22 mouse cellular contexts compared by ENCODE assay signal in the genomic region with DNA sequence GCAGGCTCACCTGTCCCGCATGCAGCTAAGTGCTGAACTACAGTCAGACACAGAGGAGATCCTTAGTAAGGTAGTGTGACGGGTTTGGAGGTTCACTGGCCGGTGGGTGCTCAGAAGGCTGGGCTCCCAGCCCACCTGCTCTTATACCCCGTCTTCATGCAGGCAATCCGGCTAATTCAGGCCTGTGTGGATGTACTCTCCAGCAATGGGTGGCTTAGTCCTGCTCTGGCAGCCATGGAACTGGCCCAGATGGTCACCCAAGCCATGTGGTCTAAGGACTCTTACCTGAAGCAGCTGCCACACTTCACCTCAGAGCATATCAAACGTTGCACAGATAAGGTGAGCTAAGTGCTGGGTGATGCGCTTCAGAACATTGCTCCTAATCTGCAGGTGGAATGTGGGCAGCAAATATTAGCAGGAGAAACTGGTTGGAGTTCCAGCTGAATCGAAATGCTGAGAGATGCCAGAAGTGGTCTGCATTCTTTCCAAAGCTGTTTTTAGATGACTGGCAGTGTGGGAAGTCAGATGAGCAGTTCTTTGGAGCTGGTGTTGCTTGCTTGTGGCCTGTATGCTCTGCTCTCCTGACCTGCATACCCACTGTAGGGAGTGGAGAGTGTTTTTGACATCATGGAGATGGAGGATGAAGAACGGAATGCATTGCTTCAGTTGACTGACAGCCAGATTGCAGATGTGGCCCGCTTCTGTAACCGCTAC. TPM values are rescaled to one million over a fixed set of nuclear protein-coding genes. Genes with fewer than 3 reads are reported as not detected.
DNase-seq lines count a peak whose midpoint lies in the region; ATAC-seq lines count a peak whose summit lies in the region.
"Had no signal": no experiment of that assay in that cellular context is flagged by ENCODE, and none has a peak within 500 bp of the region (broad histone marks: within the 10 kb centered on the region; RNA-seq: fewer than 3 reads in every experiment).

No protein-coding gene starts in this region.

- H3K36me3 ChIP-seq in heart, embryonic 11.5 days (ENCODE audit: control insufficient read depth, insufficient read depth, low read length), result peaks cover 47% of the 10 kb centered on the region
- H3K36me3 ChIP-seq in heart, embryonic 15.5 days, result peaks cover 92% of the 10 kb centered on the region
- H3K36me3 ChIP-seq in limb, embryonic 15.5 days, result peaks cover 88% of the 10 kb centered on the region
- peaks cover 99% of the 10 kb centered on the region for H3K36me3 ChIP-seq in limb, embryonic 10.5 days

- intact Hi-C loops in heart, postnatal 14 days (cut with DNase I), result no loop called here

- no peaks in the 10 kb centered on the region for H3K27me3 ChIP-seq in heart, embryonic 11.5 days (ENCODE audit: control insufficient read depth, insufficient read depth, low read length)
- no peaks in the 10 kb centered on the region for H3K27me3 ChIP-seq in heart, embryonic 15.5 days
- no peaks in the 10 kb centered on the region for H3K27me3 ChIP-seq in limb, embryonic 15.5 days
- no peaks in the 10 kb centered on the region for H3K27me3 ChIP-seq in limb, embryonic 10.5 days (ENCODE audit: low read depth, poor library complexity, severe bottlenecking)
- H3K27me3 ChIP-seq: CH12.LX; hindbrain, embryonic 12.5 days; Patski had no signal

- H3K4me2 ChIP-seq in heart, embryonic 11.5 days, result no peak overlapping the region
- H3K4me2 ChIP-seq in heart, embryonic 15.5 days, result peak overlapping the region; percentile 3; the same call in 1 of the 2 replicates
- no peak overlapping the region for H3K4me2 ChIP-seq in limb, embryonic 15.5 days
- H3K4me2 ChIP-seq: hindbrain, embryonic 12.5 days had no signal

- 0 out of 2 replicates have a peak overlapping the region, but pooled peaks have one; percentile 3 for H3K27ac ChIP-seq in heart, embryonic 11.5 days (ENCODE audit: low read depth, low read length)
- peak overlapping the region; percentile 67 for H3K27ac ChIP-seq in heart, embryonic 15.5 days
- H3K27ac ChIP-seq in limb, embryonic 15.5 days, result no peak overlapping the region
- no peak overlapping the region for H3K27ac ChIP-seq in limb, embryonic 10.5 days
- H3K27ac ChIP-seq: forebrain, embryonic 10.5 days; gastrocnemius, adult 2 months; hindbrain, embryonic 12.5 days; hindbrain, postnatal 0 days had no signal

- H3K9ac ChIP-seq in heart, embryonic 11.5 days (ENCODE audit: low read depth, low read length), result no peak overlapping the region
- H3K9ac ChIP-seq in heart, embryonic 15.5 days, result no peak overlapping the region
- H3K9ac ChIP-seq in limb, embryonic 15.5 days, result no peak overlapping the region
- H3K9ac ChIP-seq: hindbrain, embryonic 12.5 days had no signal

- no peak for DNase-seq in heart, postnatal 4 days
- DNase-seq in heart, postnatal 14 days, result no peak
- no peak for DNase-seq in limb, embryonic 10.5 days (ENCODE audit: low spot score)
- DNase-seq: adrenal gland, postnatal 14 days; cerebellum, adult 11-12 months; cerebellum, adult 9-10 months; cerebellum, postnatal 25 days; gastrocnemius, adult 2 months; gastrocnemius, postnatal 25 days; kidney, adult 11 months; kidney, adult 9 months had no signal

- no peaks in the 10 kb centered on the region for H3K9me3 ChIP-seq in heart, embryonic 11.5 days (replicated peaks; ENCODE audit: control insufficient read depth, low read length)
- H3K9me3 ChIP-seq in heart, embryonic 15.5 days (replicated peaks), result no peaks in the 10 kb centered on the region
- H3K9me3 ChIP-seq in limb, embryonic 15.5 days, result no peaks in the 10 kb centered on the region
- H3K9me3 ChIP-seq in limb, embryonic 10.5 days (replicated peaks), result no peaks in the 10 kb centered on the region
- H3K9me3 ChIP-seq: forebrain, embryonic 10.5 days; hindbrain, embryonic 12.5 days had no signal

- H3K4me1 ChIP-seq in heart, embryonic 11.5 days (ENCODE audit: control insufficient read depth, insufficient read depth, low read length), result no peaks in the 10 kb centered on the region
- H3K4me1 ChIP-seq in heart, embryonic 15.5 days (replicated peaks), result peaks cover 10% of the 10 kb centered on the region
- H3K4me1 ChIP-seq in limb, embryonic 15.5 days, result no peaks in the 10 kb centered on the region
- H3K4me1 ChIP-seq in limb, embryonic 10.5 days, result no peaks in the 10 kb centered on the region
- H3K4me1 ChIP-seq: forebrain, embryonic 10.5 days; hindbrain, embryonic 12.5 days had no signal

- WGBS in heart, embryonic 11.5 days (ENCODE audit: insufficient replicate concordance), result 82% methylated on average over 11 of the region's 11 CpGs
- 68% methylated on average over 11 of the region's 11 CpGs for WGBS in heart, embryonic 15.5 days
- 94% methylated on average over 11 of the region's 11 CpGs for WGBS in limb, embryonic 15.5 days
- WGBS in limb, embryonic 10.5 days, result 92% methylated on average over 11 of the region's 11 CpGs

- no peak overlapping the region for H3K4me3 ChIP-seq in heart, embryonic 11.5 days (ENCODE audit: low read depth, low read length)
- H3K4me3 ChIP-seq in heart, embryonic 15.5 days, result no peak overlapping the region
- no peak overlapping the region for H3K4me3 ChIP-seq in limb, embryonic 15.5 days
- no peak overlapping the region for H3K4me3 ChIP-seq in limb, embryonic 10.5 days
- H3K4me3 ChIP-seq: forebrain, embryonic 10.5 days; gastrocnemius, adult 2 months; hindbrain, embryonic 12.5 days had no signal

- ATAC-seq in heart, embryonic 11.5 days (replicated peaks; ENCODE audit: insufficient number of reproducible peaks, low FRiP score, low TSS enrichment), result no peak
- peak; percentile 43; the same call in 1 of the 2 replicates for ATAC-seq in heart, embryonic 15.5 days (replicated peaks; ENCODE audit: insufficient number of reproducible peaks, insufficient read depth, low FRiP score, low read depth)
- peak; percentile 40; the same call in 1 of the 2 replicates for ATAC-seq in limb, embryonic 15.5 days (ENCODE audit: insufficient number of reproducible peaks, low FRiP score, low TSS enrichment, low read depth)
- ATAC-seq in erythroid progenitor cell, adult 5-6 weeks (replicated peaks; ENCODE audit: low FRiP score, poor library complexity, severe bottlenecking), result 0 out of 2 replicates have a peak, but pooled peaks have one; percentile 25
- ATAC-seq: activated CD4-positive, CD25-positive, alpha-beta regulatory T cell, adult 4 months; forebrain, embryonic 14.5 days; hindbrain, postnatal 0 days; Patski had no signal

RNA-seq across cellular contexts. Expression of gene Ciao1, which starts 9.6 kb away (rescaled TPM):
- 52.8 and 53.7 TPM in 2 replicates for polyA plus RNA-seq in heart, embryonic 11.5 days (2014; fragmentation: Nextera tagmentation; extraction: Ambion mirVana)
- total RNA-seq in heart, postnatal 4 days (2021), result 10 to 100 TPM; 48.9 to 49.4 TPM
- 57.5 and 58.7 TPM in 2 replicates for polyA plus RNA-seq in heart, embryonic 15.5 days (2015; fragmentation: Nextera tagmentation; extraction: Ambion mirVana)
- total RNA-seq in heart, postnatal 14 days (2021), result 10 to 100 TPM; 57.2 to 59.4 TPM
- polyA plus RNA-seq in limb, embryonic 15.5 days (2015; fragmentation: Nextera tagmentation; extraction: Ambion mirVana), result 64.0 and 68.0 TPM in 2 replicates
- polyA plus RNA-seq in limb, embryonic 10.5 days (2016; fragmentation: Nextera tagmentation; extraction: Ambion mirVana), result 58.8 and 58.9 TPM in 2 replicates
- total RNA-seq in erythroid progenitor cell, adult 5-6 weeks (2015; ENCODE audit: low replicate concordance), result 9.2 and 15.1 TPM in 2 replicates
- 9.4 and 11.9 TPM in 2 replicates for total RNA-seq in erythroid progenitor cell, adult 5-6 weeks (2017; ENCODE audit: low replicate concordance)

RNA-seq across cellular contexts. Expression of gene Tmem127, which starts 9.7 kb away (rescaled TPM):
- polyA plus RNA-seq in heart, embryonic 11.5 days (2014; fragmentation: Nextera tagmentation; extraction: Ambion mirVana), result 13.7 and 18.6 TPM in 2 replicates
- total RNA-seq in heart, postnatal 4 days (2021), result 10 to 100 TPM; 35.9 to 36.0 TPM
- 22.0 and 25.9 TPM in 2 replicates for polyA plus RNA-seq in heart, embryonic 15.5 days (2015; fragmentation: Nextera tagmentation; extraction: Ambion mirVana)
- total RNA-seq in heart, postnatal 14 days (2021), result 10 to 100 TPM; 29.0 to 31.9 TPM
- polyA plus RNA-seq in limb, embryonic 15.5 days (2015; fragmentation: Nextera tagmentation; extraction: Ambion mirVana), result 32.8 and 34.5 TPM in 2 replicates
- polyA plus RNA-seq in limb, embryonic 10.5 days (2016; fragmentation: Nextera tagmentation; extraction: Ambion mirVana), result 21.8 and 26.3 TPM in 2 replicates
- total RNA-seq in erythroid progenitor cell, adult 5-6 weeks (2015; ENCODE audit: low replicate concordance), result 13.3 and 29.3 TPM in 2 replicates
- 25.8 and 28.4 TPM in 2 replicates for total RNA-seq in erythroid progenitor cell, adult 5-6 weeks (2017; ENCODE audit: low replicate concordance)

RNA-seq across cellular contexts. Expression of gene Snrnp200, which starts 29.9 kb away (rescaled TPM):
- 50.5 and 52.9 TPM in 2 replicates for polyA plus RNA-seq in heart, embryonic 11.5 days (2014; fragmentation: Nextera tagmentation; extraction: Ambion mirVana)
- 10 to 100 TPM; 72.0 to 73.4 TPM for total RNA-seq in heart, postnatal 4 days (2021)
- 32.3 and 43.7 TPM in 2 replicates for polyA plus RNA-seq in heart, embryonic 15.5 days (2015; fragmentation: Nextera tagmentation; extraction: Ambion mirVana)
- 10 to 100 TPM; 57.3 to 57.6 TPM for total RNA-seq in heart, postnatal 14 days (2021)
- polyA plus RNA-seq in limb, embryonic 15.5 days (2015; fragmentation: Nextera tagmentation; extraction: Ambion mirVana), result 42.0 and 46.8 TPM in 2 replicates
- 103 and 113 TPM in 2 replicates for polyA plus RNA-seq in limb, embryonic 10.5 days (2016; fragmentation: Nextera tagmentation; extraction: Ambion mirVana)
- total RNA-seq in erythroid progenitor cell, adult 5-6 weeks (2015; ENCODE audit: low replicate concordance), result 68.3 and 82.5 TPM in 2 replicates
- total RNA-seq in erythroid progenitor cell, adult 5-6 weeks (2017; ENCODE audit: low replicate concordance), result 86.6 and 112 TPM in 2 replicates

RNA-seq across cellular contexts. Expression of gene 1810024B03Rik, which starts 30.0 kb away (rescaled TPM):
- polyA plus RNA-seq in heart, embryonic 11.5 days (2014; fragmentation: Nextera tagmentation; extraction: Ambion mirVana), result 1.5 and 1.8 TPM in 2 replicates
- under 1 TPM; 0.45 to 0.50 TPM for total RNA-seq in heart, postnatal 4 days (2021)
- 1.4 TPM in 2 replicates for polyA plus RNA-seq in heart, embryonic 15.5 days (2015; fragmentation: Nextera tagmentation; extraction: Ambion mirVana)
- under 1 TPM; 0.56 to 0.60 TPM for total RNA-seq in heart, postnatal 14 days (2021)
- 1.2 and 1.3 TPM in 2 replicates for polyA plus RNA-seq in limb, embryonic 15.5 days (2015; fragmentation: Nextera tagmentation; extraction: Ambion mirVana)
- 1.7 and 2.5 TPM in 2 replicates for polyA plus RNA-seq in limb, embryonic 10.5 days (2016; fragmentation: Nextera tagmentation; extraction: Ambion mirVana)
- 0.84 TPM in 1 of 2 replicates, not detected in the other for total RNA-seq in erythroid progenitor cell, adult 5-6 weeks (2015; ENCODE audit: low replicate concordance)
- 1.1 TPM in 1 of 2 replicates, not detected in the other for total RNA-seq in erythroid progenitor cell, adult 5-6 weeks (2017; ENCODE audit: low replicate concordance)

RNA-seq across cellular contexts. Expression of gene Stard7, which starts 32.0 kb away (rescaled TPM):
- 101 and 103 TPM in 2 replicates for polyA plus RNA-seq in heart, embryonic 11.5 days (2014; fragmentation: Nextera tagmentation; extraction: Ambion mirVana)
- 100 to 1,000 TPM; 188 to 203 TPM for total RNA-seq in heart, postnatal 4 days (2021)
- polyA plus RNA-seq in heart, embryonic 15.5 days (2015; fragmentation: Nextera tagmentation; extraction: Ambion mirVana), result 99.6 and 102 TPM in 2 replicates
- 100 to 1,000 TPM; 163 to 165 TPM for total RNA-seq in heart, postnatal 14 days (2021)
- 58.2 and 63.2 TPM in 2 replicates for polyA plus RNA-seq in limb, embryonic 15.5 days (2015; fragmentation: Nextera tagmentation; extraction: Ambion mirVana)
- polyA plus RNA-seq in limb, embryonic 10.5 days (2016; fragmentation: Nextera tagmentation; extraction: Ambion mirVana), result 80.4 and 80.8 TPM in 2 replicates
- 47.2 and 59.5 TPM in 2 replicates for total RNA-seq in erythroid progenitor cell, adult 5-6 weeks (2015; ENCODE audit: low replicate concordance)
- total RNA-seq in erythroid progenitor cell, adult 5-6 weeks (2017; ENCODE audit: low replicate concordance), result 46.2 and 65.4 TPM in 2 replicates

Comparison
In these comparisons a context has a peak if more than half of its experiments do, and no peak if none do; other contexts are left out.
1. H3K27ac ChIP-seq: peak in heart, embryonic 11.5 days (single experiment) and heart, embryonic 15.5 days (single experiment); none in limb, embryonic 15.5 days (single experiment) and limb, embryonic 10.5 days (single experiment).